Mouse (Mus musculus) cerebral cortex, adult 2 months (tissue): ENCODE measurements around the gene Gm20431.

Experiments
- WGBS: fragments of 180-500 bp; shearing (Covaris S2); methylation state at CpG from one replicate; pipeline ENCODE4 v1.1.7; 2018; 5-methylcytosine and 5-hydroxymethylcytosine counted together

Gene Gm20431

DNA sequence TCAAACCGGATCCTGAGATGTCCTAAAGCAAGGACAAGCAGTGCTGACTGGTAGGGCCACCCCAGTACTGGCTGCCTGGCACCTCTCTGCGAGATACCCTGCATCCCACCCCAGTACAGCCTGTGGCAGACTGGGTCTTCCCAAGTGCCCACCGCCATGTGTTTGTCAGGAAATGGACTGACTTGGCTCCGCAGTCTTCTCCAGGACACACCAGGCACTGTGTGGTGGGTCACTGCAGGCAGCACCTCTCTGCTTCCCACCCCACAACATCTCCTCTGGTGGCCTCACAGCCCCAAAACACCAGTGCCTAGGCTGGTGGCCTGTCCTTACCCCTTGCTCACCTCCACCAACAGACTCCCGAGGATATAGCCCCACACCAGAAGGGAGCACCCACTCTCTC lies 30.9 kb downstream of the Gm20431 start:
- 57% methylated on average over 5 of the region's 5 CpGs for WGBS

DNA sequence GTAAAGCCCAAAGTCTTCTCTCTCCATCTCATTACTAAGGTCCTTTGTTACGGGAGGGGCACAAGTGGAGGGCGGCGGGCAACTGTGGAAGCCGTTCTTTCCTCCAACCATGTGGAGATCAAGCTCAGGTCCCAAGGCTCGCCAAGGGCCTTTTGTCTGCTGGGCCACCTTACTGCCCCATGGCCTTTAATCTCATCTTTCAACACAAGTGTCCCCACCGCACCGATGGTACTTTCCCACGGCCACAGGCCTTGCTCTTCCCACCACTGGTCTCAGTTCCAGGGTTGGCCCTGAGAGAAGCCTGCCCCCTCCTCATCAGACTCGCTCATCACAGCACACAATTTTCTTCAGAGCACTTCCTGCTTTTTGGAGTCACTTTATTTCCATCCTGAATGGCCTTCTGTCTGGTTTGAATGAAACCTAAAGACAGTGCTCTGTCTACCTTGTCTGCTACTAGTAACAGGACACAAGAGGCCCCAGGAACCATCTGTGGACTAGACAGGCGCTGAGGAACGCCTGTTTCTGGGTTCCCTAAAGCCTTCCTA lies 31.6 kb downstream of the Gm20431 start:
- 68% methylated on average over 11 of the region's 11 CpGs for WGBS

- 13% methylated on average over 4 of the region's 4 CpGs for WGBS
These were observed 32.4 kb downstream of the Gm20431 start for GRCm38 (mm10) chr2:167628872-167629271.

GRCm38 (mm10) chr2:167627019-167627418 lies 34.3 kb downstream of the Gm20431 start:
- 79% methylated on average over 7 of the region's 7 CpGs for WGBS

GRCm38 (mm10) chr2:167625670-167626069 lies 35.6 kb downstream of the Gm20431 start:
- WGBS, result 49% methylated on average over 2 of the region's 2 CpGs

DNA sequence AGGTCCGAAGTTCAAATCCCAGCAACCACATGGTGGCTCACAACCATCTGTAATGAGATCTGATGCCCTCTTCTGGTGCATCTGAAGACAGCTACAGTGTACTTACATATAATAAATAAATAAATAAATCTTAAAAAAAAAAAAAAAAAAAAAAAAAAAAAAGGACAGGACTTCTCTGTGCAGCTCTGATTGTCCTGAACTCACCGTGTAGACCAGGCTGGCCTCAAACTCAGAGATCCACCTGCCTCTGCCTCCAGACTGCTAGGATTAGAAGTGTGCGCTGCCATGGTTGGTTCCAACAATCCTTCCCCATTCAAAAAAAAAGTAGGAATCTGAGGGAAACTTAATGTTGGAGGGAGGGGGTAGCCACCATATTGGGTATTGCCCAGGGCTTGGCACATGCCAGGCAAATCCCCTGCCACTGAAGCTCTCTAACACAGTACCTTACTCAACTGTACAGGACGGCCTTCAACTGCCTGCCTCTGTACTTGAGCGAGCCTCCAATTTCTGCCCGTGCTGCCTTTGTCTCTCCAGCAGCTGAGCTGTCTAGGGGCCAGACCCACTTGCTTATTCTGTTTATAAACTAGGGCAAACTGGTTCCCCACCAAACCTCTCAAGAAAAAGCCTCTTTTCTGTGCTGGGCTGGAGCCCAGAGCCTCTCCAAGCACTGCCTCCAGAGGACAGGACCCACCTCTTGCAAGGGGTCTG lies 36.8 kb downstream of the Gm20431 start:
- 67% methylated on average over 5 of the region's 6 CpGs for WGBS

DNA sequence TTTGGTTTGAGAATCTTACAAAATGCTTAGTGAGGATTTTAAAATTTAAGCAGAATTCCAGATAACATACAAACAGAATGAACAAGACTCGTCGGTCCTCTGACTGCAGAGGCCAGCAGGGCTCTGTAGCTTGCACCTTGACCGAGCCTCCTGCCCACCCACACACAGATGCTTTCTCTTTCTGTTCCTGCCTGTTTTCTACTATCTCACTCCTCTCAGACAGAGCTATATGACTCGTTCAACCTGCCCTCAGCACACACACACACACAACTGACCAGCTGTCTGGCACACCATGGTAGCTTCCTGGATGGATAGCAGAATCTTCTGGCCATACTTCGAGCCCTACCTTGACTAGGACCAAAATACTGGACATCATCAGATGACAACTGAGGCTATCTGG lies 38.3 kb downstream of the Gm20431 start:
- WGBS, result 48% methylated on average over 5 of the region's 5 CpGs

DNA sequence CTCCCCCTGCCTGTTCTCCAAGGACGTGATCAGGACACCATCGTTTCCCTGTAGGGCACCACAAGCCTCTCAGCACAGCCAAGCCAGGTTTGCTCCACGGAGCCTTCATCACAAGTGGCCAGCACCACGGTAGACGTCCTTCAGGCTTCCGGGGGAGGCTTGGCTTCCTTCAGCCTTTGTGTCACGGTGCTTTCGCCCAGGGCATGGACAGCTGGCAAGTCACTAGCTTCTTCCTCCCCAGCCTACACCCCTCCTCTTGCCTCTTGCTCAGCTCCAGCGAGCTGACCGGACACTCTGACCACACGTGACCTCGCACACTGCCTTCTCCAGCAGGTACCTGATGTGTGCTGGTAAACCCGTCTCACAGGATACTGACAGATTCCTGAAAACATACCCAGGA lies 38.9 kb downstream of the Gm20431 start:
- WGBS, result 44% methylated on average over 13 of the region's 13 CpGs

- 60% methylated on average over 9 of the region's 9 CpGs for WGBS
These were observed 39.8 kb downstream of the Gm20431 start for GRCm38 (mm10) chr2:167621255-167622087.

DNA sequence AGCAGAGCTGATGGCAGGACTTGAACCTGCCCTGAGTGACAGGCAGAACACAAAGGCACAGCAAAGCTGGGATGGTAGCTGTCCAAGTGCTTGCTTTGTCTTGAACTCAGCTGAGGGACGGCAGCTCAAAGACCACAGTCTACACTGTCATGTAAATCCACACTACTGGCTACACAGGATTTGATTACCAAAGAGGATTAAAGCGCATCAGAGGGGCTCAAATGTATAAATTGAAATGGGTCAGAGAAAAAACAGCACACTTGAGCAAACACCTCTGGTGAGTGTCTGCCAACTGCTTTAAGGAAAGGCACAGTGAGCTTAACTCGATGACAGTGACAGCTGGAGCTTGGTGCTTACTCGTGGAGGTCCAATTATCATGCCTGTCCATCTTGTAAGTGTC lies 43.8 kb downstream of the Gm20431 start:
- 51% methylated on average over 4 of the region's 4 CpGs for WGBS

DNA sequence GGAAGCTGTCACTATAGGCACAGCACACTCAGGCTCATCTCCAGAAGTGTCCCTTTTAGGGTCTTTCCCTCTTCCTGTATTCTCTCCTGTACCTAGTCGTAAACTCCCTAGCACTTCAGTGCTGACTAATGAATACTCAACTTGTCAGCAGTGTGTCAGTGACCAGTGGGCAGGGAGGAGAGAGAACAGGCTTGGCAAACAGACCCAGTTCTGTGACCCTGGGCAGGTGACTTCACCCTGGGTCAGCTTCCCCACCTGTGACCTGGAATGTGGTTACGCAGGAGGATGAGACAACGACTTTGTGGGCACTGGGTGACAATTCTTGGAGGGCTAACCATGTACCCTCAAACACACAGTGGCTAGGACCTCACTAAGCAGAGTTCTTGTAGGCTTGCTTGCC lies 44.3 kb downstream of the Gm20431 start:
- WGBS, result 81% methylated on average over 3 of the region's 3 CpGs

DNA sequence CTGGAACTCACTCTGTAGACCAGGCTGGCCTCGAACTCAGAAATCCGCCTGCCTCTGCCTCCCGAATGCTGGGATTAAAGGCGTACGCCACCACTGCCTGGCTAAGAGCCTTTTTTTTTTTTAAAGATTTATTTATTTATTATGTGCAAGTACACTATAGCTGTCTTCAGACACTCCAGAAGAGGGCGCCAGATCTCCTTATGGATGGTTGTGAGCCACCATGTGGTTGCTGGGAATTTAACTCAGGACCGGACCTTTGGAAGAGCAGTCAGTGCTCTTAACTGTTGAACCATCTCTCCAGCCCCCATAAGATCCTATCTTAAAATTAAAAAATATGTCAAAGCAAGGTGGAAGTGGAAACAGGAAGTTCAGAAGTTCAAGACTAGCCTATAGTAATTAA lies 48.0 kb downstream of the Gm20431 start:
- WGBS, result 96% methylated on average over 7 of the region's 7 CpGs

- WGBS, result 88% methylated on average over 14 of the region's 14 CpGs
These were observed 49.2 kb downstream of the Gm20431 start for GRCm38 (mm10) chr2:167612122-167612521.

DNA sequence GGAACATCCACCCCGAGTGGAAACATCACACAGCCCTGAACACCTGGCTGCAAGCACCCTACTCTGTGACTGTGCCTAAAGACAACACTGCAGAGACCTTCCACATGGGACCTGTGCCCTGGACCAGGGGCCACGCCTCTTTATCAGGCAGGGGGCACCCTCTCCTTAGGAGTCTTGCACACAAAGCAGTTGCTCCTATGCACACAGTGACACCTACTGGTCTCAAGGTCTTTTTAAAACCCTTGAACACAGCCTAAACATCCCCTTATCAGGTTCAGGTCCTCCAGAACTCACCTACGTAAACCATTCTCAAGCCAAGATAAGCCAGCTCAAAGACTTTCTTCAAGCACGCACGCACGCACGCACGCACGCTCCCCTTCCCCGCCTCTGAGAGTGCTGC lies 50.0 kb downstream of the Gm20431 start:
- 91% methylated on average over 10 of the region's 10 CpGs for WGBS

- 79% methylated on average over 4 of the region's 4 CpGs for WGBS
These were observed 54.6 kb downstream of the Gm20431 start for GRCm38 (mm10) chr2:167606745-167607123.

GRCm38 (mm10) chr2:167605817-167606744 lies 55.2 kb downstream of the Gm20431 start:
- 75% methylated on average over 17 of the region's 17 CpGs for WGBS

- 39% methylated on average over 11 of the region's 11 CpGs for WGBS
These were observed 56.0 kb downstream of the Gm20431 start for GRCm38 (mm10) chr2:167605178-167605794.

DNA sequence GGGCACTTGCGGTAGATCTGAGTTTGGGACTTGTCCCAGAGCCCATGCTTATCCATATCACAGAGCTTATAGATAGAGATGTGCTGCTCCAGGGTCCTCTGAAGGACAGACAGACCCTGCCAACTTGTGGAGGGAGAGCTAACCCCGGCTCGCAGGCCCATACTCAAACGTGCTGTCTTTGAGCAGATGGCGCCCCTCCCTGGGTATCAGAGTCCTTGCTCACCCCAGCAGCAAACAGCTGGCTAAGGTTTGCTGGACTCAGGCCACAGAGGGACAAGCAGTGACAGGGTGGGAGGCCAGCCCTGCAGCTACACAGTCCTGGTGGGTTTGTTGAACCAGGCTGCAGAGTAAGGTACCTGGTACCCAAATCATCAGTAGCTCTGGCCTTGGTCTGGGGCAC lies 58.3 kb downstream of the Gm20431 start:
- WGBS, result 70% methylated on average over 5 of the region's 5 CpGs

DNA sequence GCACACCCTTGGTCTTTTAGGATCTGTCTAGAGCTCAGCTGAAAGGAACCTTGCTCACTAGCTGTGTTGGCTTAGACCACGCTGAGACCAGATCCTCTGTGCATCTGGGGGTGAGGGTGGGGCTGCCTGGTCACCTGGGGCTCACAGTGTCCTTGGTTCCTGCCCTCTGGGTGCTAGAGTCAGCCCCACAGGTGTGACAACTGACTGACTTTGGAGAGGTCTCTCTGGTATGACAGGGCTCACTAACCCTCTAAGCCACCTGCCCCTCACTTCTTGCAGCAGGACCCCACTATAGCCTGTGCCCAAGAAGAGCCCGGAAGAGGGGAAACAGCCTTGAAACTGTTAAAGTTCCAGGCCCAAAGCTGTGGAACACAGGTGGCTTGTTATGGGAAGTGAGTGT lies 58.9 kb downstream of the Gm20431 start:
- WGBS, result 98% methylated on average over 2 of the region's 2 CpGs

- WGBS, result 88% methylated on average over 8 of the region's 8 CpGs
These were observed 60.8 kb downstream of the Gm20431 start for GRCm38 (mm10) chr2:167600481-167600995.

DNA sequence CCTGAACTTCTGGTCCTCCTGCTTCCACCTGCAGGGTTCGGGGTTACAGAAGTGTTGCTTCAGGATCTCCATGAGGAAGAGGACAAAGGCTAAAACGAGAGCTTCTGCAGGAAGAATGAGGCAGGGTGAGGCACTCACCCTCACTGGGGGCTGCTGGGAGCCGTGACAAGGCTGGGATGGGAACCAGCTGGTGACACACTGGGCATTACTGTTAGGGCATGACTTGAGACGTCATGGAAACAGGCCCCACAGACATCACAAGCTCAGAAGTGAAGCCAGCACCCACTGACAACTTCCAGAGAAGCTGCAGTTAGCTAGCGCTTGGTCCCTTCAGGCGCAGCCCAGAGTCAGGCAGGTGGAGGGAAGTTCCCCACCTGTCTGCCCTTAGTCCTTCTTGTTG lies 61.4 kb downstream of the Gm20431 start:
- 76% methylated on average over 6 of the region's 6 CpGs for WGBS
